Mouse (Mus musculus): Measurements from ENCODE around the gene Gabrr2. TPM values are rescaled to one million over a fixed set of nuclear protein-coding genes. Genes with fewer than 3 reads are reported as not detected.
"Not testable (repeated sequence)": the region's sequence is repeated elsewhere in the genome, so short reads cannot be mapped to it uniquely, and the experiment has no call there.

Gabrr2 gene
- polyA plus RNA-seq, 1 experiment from 2014 or later: 0.26 TPM

DNA sequence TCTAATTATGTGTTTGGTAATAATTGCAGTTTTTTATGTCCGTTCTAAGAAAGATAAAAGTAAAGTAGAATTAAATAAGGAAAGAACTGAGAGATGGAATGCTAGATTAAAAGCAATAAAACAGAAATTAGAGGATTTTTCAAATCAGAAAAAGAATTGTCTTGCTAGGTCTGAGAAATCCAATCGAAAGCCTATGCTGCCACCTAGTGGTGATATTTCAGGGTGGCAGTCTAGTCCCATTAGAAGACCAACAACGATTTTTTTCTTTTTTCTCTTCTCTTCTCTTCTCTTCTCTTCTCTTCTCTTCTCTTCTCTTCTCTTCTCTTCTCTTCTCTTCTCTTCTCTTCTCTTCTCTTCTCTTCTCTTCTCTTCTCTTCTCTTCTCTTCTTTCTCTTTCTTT lies 56.3 kb downstream of the Gabrr2 start:
- H3K36me3 ChIP-seq (ENCODE audit: control insufficient read depth, insufficient read depth, low read length); H3K9ac ChIP-seq (ENCODE audit: low read length); H3K4me1 ChIP-seq (ENCODE audit: control insufficient read depth, insufficient read depth, low read length); ATAC-seq (ENCODE audit: low FRiP score); H3K4me3 ChIP-seq (ENCODE audit: low read depth, low read length); H3K9me3 ChIP-seq (ENCODE audit: control insufficient read depth, low read length); H3K4me2 ChIP-seq; H3K27ac ChIP-seq (ENCODE audit: low read depth, low read length); H3K27me3 ChIP-seq (ENCODE audit: control insufficient read depth, insufficient read depth, low read length): not testable (repeated sequence)
- DNase-seq (ENCODE audit: low spot score, missing footprints): peak; percentile 98
- 4% methylated on average over 3 of the region's 3 CpGs for WGBS

DNA sequence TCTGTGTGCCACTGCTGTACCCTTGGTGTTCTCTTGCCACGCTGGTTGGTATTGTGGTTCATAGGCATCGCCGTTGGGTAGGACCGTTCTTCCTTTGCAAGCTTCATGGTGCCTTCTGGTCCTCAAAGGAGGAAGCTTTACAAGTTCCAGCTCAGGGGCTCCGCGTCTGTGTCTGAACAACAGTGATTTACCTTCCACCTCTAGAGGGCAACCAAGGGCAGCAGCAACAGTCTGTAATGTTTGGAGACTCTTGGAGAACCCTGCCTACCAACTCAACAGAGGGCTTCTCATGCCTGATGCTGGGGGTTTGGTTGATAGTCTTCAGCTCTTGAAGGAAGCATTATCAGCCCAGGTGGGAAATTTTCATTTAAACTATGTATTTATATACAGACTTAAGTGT lies 61.7 kb downstream of the Gabrr2 start:
- no peaks in the 10 kb centered on the region for H3K4me1 ChIP-seq (ENCODE audit: control insufficient read depth, insufficient read depth, low read length)
- WGBS: 71% methylated on average over 6 of the region's 6 CpGs
- no peak overlapping the region for H3K27ac ChIP-seq (ENCODE audit: low read depth, low read length)
- no peak overlapping the region for H3K9ac ChIP-seq (ENCODE audit: low read length)
- ATAC-seq (ENCODE audit: low FRiP score) (no peak), DNase-seq (ENCODE audit: low spot score, missing footprints) (no peak)
- H3K4me2 ChIP-seq: no peak overlapping the region
- H3K9me3 ChIP-seq (ENCODE audit: control insufficient read depth, low read length): no peaks in the 10 kb centered on the region
- H3K4me3 ChIP-seq (ENCODE audit: low read depth, low read length): no peak overlapping the region
- H3K27me3 ChIP-seq (ENCODE audit: control insufficient read depth, insufficient read depth, low read length): no peaks in the 10 kb centered on the region
- H3K36me3 ChIP-seq (ENCODE audit: control insufficient read depth, insufficient read depth, low read length): no peaks in the 10 kb centered on the region

DNA sequence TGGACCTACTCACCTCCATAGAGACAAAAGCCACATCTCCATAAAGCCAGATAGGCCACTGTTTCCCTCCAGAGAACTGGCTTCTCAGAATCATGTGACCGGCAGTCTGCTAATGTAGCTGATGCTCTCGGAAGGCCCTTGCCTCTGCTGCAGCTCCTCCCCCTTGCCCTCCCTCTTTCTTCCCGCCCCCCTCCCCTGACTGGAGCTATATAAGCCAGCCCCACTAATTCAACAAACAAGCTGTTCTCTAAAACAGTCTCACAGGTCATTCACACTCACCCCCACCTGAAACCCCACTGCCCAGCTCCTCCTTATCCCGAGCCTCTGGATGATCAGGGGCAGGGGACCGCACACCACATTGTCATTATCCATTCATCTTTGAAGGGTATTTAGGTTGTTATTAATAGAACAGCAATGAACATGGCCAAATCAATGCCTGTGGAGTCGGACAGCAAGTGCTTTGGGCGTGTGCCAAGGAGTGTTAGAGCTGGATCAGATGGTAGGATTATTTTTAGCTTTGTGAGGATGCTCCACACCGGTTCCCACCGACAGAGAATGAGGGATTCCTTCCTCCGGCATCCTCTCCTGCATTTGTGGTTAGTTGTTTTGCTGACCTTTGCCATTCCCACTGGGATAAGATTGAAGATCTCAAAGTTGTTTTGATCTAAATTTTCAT lies 62.7 kb downstream of the Gabrr2 start:
- WGBS: 82% methylated on average over 10 of the region's 10 CpGs
- Histone ChIP-seq H3K27ac (ENCODE audit: low read depth, low read length) (no peak overlapping the region), H3K27me3 (ENCODE audit: control insufficient read depth, insufficient read depth, low read length) (no peaks in the 10 kb centered on the region), H3K4me2 (no peak overlapping the region), H3K9me3 (ENCODE audit: control insufficient read depth, low read length) (no peaks in the 10 kb centered on the region), H3K4me1 (ENCODE audit: control insufficient read depth, insufficient read depth, low read length) (no peaks in the 10 kb centered on the region), H3K36me3 (ENCODE audit: control insufficient read depth, insufficient read depth, low read length) (no peaks in the 10 kb centered on the region), H3K9ac (ENCODE audit: low read length) (no peak overlapping the region), H3K4me3 (ENCODE audit: low read depth, low read length) (no peak overlapping the region)
- no peak for DNase-seq (ENCODE audit: low spot score, missing footprints)
- ATAC-seq (ENCODE audit: low FRiP score): no peak

DNA sequence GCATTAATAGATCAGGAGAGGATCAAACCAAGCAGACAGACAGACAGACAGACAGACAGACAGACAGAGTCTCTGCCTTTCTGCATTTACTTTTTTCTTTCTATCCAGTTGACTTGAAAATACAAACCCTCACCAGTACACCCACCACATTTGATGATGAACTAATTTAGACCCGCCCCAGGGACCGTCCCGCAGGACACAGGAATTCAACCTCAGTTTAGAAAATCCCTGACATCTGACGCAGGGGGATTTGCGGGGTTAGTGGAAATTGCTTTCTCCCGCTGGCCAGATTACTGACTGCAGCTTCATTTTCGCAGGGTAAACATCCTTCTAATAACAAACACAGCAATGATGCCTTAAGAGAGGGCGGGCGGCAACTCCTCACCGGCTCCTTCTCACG lies 69.4 kb downstream of the Gabrr2 start, which contains the start of gene Gabrr1:
Gene Gabrr1, plus strand, starts transcription at position 301 of the 400 bp plus-strand sequence.
- 69% methylated on average over 11 of the region's 11 CpGs for WGBS
- no peak within 1 kb of the TSS for H3K9ac ChIP-seq (ENCODE audit: low read length)
- H3K4me2 ChIP-seq: no peak within 1 kb of the TSS
- H3K4me1 ChIP-seq (ENCODE audit: control insufficient read depth, insufficient read depth, low read length): no peaks in the 10 kb centered on the region
- ATAC-seq (ENCODE audit: low FRiP score): no peak
- H3K4me3 ChIP-seq (ENCODE audit: low read depth, low read length): no peak within 1 kb of the TSS
- H3K27ac ChIP-seq (ENCODE audit: low read depth, low read length): no peak within 1 kb of the TSS
- no peaks in the 10 kb centered on the region for H3K27me3 ChIP-seq (ENCODE audit: control insufficient read depth, insufficient read depth, low read length)
- DNase-seq (ENCODE audit: low spot score, missing footprints): peak; percentile 62
- no peaks in the 10 kb centered on the region for H3K9me3 ChIP-seq (ENCODE audit: control insufficient read depth, low read length)
- H3K36me3 ChIP-seq (ENCODE audit: control insufficient read depth, insufficient read depth, low read length): no peaks in the 10 kb centered on the region

Other genes starting within 250 kb of the Gabrr2 start
- 33.2 and 37.3 TPM in 2 replicates for gene Ankrd6, start 112.2 kb upstream of the Gabrr2 start, polyA plus RNA-seq (2014; fragmentation: Nextera tagmentation; extraction: Ambion mirVana)
- 32.9 and 34.9 TPM in 2 replicates for gene Rragd, start 80.0 kb upstream of the Gabrr2 start, polyA plus RNA-seq (2014; fragmentation: Nextera tagmentation; extraction: Ambion mirVana)
- 59.6 and 62.8 TPM in 2 replicates for gene Ube2j1, start 31.6 kb upstream of the Gabrr2 start, polyA plus RNA-seq (2014; fragmentation: Nextera tagmentation; extraction: Ambion mirVana)
- gene Gabrr1, start 69.5 kb downstream of the Gabrr2 start, polyA plus RNA-seq (2014; fragmentation: Nextera tagmentation; extraction: Ambion mirVana): 0.14 TPM in 1 of 2 replicates, not detected in the other
- 0.80 and 1.4 TPM in 2 replicates for gene Pm20d2, start 126.7 kb downstream of the Gabrr2 start, polyA plus RNA-seq (2014; fragmentation: Nextera tagmentation; extraction: Ambion mirVana)
- gene Srsf12, start 146.0 kb downstream of the Gabrr2 start, polyA plus RNA-seq (2014; fragmentation: Nextera tagmentation; extraction: Ambion mirVana): 8.5 and 9.2 TPM in 2 replicates
- 86.7 and 95.0 TPM in 2 replicates for gene Pnrc1, start 227.2 kb downstream of the Gabrr2 start, polyA plus RNA-seq (2014; fragmentation: Nextera tagmentation; extraction: Ambion mirVana)
- 36.6 and 45.6 TPM in 2 replicates for gene Rngtt, start 247.3 kb downstream of the Gabrr2 start, polyA plus RNA-seq (2014; fragmentation: Nextera tagmentation; extraction: Ambion mirVana)

Measured in midbrain, embryonic 11.5 days (tissue).